Mouse (Mus musculus) kidney, postnatal 10 days (tissue): ENCODE data around the gene Bola3.
A peak's percentile ranks its signal among the peaks of the same experiment; 100 is the strongest.

Experiments
- DNase-seq: peaks from one replicate; pipeline ENCODE4 v3.0.0; 2021; ENCODE audit warnings: mixed read lengths

Gene Bola3

DNA sequence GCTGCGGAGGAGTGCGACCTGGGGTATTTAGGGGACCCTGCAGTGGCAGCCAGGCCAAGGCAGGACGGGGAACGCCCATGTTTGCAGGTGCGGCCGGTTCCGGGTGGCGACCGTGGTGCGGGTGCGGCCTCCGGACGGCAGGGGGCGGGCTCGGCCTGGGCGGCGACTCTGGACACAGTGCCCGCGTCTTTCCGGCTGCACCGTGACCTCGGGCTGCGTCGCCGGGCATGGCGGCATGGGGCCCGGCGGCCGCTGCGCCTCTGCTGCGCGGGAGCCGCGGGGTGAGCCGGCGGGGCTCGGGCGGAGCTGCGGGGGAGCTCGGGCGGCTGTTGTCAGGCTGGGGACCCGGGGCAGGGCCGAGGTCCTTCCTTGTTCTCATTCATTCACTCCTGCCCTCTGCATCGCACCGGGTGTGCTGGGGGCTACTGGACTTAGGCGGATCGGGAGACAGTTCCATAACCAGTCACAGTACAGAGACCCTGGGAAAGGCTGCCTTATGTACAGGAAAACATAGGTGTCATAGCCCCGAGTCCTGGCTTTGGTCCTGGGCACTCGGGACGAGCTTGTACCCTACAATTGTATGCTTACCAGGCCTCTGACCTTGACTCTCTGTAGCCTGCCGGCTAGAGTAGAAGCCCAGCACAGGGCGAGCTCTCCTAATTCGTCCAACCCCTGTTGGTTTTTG is 469 bp downstream of the Bola3 start:
- DNase-seq: peak; percentile 95

DNA sequence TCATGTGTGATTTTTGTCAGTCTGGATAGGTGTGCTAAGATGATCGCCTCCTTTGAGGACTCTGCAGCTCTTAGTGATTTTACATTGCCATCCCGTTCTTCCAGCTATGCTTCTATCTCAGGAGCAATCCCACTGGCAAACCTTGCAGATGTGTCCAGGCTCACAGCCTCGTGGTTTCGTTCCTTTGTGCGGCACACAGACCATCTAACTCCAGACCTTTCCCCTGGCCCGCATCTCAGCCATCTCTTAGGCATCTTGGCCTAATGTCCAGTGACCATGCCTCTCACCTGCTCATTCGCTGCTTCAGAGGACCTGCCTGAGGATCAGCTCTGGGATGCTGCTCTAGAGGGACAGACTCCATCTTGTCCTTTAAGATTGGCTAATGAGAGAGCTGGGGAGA is 1.2 kb downstream of the Bola3 start:
- DNase-seq: no peak

GRCm38 (mm10) chr6:83350851-83351405 is 2.0 kb downstream of the Bola3 start:
- DNase-seq: no peak

DNA sequence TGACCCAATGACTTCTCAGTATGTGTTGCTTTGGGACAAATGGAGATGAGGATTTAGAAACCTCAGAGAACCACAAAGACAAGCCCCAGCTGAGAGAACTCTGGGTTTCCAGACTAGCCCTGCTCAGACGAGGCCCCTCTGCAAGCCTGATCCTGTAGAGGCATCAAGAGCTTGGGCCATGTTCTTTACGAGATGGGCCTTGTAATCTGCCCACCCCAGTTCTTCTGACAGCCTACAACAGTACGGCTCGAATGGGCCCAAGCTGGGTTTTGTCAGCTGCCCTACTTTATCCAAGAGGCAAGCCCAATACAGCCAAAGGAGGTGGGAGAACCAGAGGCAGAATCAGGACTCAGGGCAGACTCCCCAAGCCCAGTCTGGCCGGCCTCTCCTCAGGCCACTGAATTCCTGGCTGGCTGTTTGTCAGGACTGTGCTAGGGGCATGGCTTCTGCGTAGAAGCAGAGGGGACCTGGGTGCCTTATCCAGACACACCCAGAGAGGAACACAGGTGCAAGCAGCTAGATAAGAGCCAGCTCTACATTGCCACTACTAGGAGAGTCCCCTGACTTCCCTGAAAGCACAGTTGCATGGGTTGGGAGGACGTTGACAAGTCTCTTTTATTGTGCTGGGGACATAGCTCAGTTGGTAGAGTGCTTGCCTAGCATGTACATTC is 2.7 kb downstream of the Bola3 start:
- no peak for DNase-seq

GRCm38 (mm10) chr6:83352666-83353410 is 3.9 kb downstream of the Bola3 start:
- DNase-seq: no peak

DNA sequence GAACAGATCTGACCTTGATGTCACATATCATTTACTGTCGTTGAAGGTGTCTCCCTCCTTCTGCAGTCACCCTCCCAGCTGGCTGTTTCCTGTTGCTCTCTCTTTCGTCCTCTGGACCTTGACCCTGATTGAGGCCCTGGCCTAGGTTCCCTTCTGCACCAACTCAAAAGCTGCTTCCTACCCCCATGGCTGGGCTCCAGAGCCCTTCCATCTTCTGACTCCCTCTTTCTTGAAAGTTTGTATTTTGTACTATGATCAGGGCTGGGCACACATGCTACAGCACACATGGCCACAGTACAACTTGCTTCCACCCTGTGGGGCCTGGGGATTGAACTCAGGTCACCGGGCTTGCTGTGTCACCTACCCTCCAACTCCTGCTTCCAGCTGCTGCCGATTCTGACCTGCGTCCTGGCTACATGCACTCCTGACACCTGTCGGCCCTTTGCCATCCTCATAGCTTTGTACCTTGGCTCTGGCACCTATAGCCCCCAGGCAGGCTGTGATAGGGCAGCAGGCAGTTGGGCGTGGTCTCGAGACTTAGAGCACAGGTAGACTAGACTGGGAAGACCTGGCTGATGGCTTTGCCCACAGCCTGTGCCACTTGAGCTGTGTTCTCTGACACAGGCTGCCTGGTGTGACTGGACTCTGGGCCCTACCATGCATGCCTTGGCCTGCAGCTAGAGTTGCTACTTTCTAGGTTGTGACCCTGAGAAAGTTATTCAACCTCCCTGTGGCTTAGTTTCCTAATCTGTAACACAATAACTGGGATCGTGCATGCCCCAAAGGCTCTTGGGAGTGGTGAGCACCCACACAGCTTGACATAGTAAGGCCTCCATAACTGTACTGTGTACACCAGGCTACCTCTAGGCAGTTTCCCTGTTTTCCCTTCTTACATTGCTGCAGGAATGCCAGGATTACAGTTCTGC is 6.2 kb downstream of the Bola3 start:
- no peak for DNase-seq

DNA sequence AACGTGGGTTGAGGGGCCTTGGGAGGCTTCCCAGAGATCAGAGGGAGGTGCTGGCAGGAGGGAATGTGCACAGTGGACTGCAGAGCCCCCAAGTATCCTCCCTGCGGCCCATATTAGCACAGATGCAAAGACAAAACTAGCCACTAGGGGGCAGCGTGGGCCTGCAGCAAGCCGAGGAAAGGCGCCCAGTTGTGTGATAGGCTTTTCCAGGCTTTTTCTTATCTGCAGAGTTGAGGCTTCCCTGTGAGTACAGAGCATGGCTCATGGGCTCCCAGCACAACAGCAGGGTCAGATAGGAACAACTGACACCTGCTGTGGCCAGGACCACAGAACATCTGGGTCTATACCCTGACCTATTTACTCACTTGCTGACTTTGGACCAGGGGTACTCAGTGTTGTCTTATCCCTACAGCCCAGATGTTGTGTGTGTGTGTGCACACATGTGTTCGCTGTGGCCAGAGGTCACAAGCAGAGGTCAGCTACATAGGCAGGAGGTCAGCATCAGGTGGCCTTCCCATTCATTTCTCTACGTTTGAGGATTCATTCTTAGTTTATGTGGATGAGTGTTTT is 7.7 kb downstream of the Bola3 start:
- peak; percentile 91 for DNase-seq

- DNase-seq: no peak
Measured at GRCm38 (mm10) chr6:83357436-83357835, 8.5 kb downstream of the Bola3 start.

- no peak for DNase-seq
Measured at GRCm38 (mm10) chr6:83361523-83362248, 12.7 kb downstream of the Bola3 start.

DNA sequence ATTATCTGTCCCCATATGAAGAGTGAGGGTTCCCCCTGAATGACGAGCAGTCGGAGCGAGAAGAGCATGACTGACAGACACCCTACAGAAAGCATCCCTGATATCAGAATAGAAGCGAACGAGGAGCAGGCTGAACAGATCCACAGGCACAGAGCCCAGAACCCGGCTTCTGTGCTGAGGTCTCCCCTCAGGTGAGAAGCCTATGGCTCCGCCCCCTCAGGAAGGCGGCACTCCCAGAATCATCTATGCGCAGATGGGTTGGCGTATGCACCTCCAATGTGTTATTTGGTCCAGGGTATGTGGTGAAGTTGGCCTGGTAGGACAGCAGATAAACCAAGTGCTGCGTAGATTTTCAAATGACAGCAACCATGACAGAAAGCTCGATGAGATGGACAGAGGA is 14.1 kb downstream of the Bola3 start:
- DNase-seq: no peak

- DNase-seq: no peak
Measured at GRCm38 (mm10) chr6:83370316-83370965, 21.5 kb downstream of the Bola3 start.

- DNase-seq: no peak
Measured at GRCm38 (mm10) chr6:83371350-83371749, 22.4 kb downstream of the Bola3 start.

GRCm38 (mm10) chr6:83373704-83374300 is 24.9 kb downstream of the Bola3 start:
- no peak for DNase-seq

- no peak for DNase-seq
Measured at GRCm38 (mm10) chr6:83381510-83382491, 32.9 kb downstream of the Bola3 start.

DNA sequence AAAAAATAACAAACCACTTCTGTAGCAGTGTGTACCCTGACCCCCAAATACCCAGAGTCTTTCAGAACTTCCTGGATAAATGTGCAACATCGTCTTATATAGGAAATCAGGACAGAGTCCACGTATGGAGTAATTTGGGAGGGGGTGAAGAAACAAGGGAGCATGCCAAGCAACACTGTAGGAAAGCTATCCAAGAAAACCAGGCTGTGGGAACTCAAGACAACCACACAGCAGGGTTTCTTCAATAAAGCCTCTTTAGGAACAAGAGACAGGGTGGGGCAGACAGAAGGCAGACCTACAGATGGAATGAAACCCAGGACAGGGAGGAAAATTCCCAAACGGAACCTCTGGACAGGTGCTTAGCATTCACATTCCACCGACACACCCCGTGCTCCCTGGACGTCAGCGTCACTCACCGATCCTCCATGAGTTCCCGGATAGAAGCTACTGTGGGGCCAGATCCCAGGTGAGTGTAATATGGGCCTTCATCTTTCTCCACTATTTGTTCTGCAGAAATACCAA is 36.7 kb downstream of the Bola3 start:
- no peak for DNase-seq

GRCm38 (mm10) chr6:83392166-83392780 is 43.3 kb downstream of the Bola3 start:
- peak; percentile 34 for DNase-seq

GRCm38 (mm10) chr6:83394122-83394521 is 45.2 kb downstream of the Bola3 start:
- no peak for DNase-seq

- DNase-seq: no peak
Measured at GRCm38 (mm10) chr6:83395544-83396229, 46.7 kb downstream of the Bola3 start.
